Comparison of ENCODE assay signal across 10 mouse cellular contexts in genomic region chr14:22807324-22807723, GRCm38 (mm10).
DNase-seq lines count a peak whose midpoint lies in the region; ATAC-seq and TF ChIP-seq lines count a peak whose summit lies in the region.
"Had no signal": no experiment of that assay in that cellular context is flagged by ENCODE, and none has a peak within 500 bp of the region (broad histone marks: within the 10 kb centered on the region; RNA-seq: fewer than 3 reads in every experiment).

No protein-coding gene starts in this region.

- 2% methylated on average over 3 of the region's 3 CpGs for WGBS in forebrain, embryonic 12.5 days
- WGBS in forebrain, postnatal 0 days: 16% methylated on average over 3 of the region's 3 CpGs
- WGBS in lung, embryonic 16.5 days: 8% methylated on average over 3 of the region's 3 CpGs
- 9% methylated on average over 3 of the region's 3 CpGs for WGBS in lung, adult 2 months
- 24% methylated on average over 3 of the region's 3 CpGs for WGBS in stomach, postnatal 0 days

- ATAC-seq in forebrain, embryonic 12.5 days (ENCODE audit: low FRiP score): no peak
- no peak for ATAC-seq in forebrain, postnatal 0 days
- peak; percentile 48; the same call in 1 of the 2 replicates for ATAC-seq in lung, embryonic 16.5 days (ENCODE audit: low read depth)
- no peak for ATAC-seq in stomach, postnatal 0 days (ENCODE audit: low FRiP score, low TSS enrichment)

- no peak for TF ChIP-seq CTCF in forebrain, postnatal 0 days (IDR thresholded peaks at IDR 0.05; ENCODE audit: low read depth)
- TF ChIP-seq CTCF in lung, adult 2 months (IDR thresholded peaks at IDR 0.05; ENCODE audit: insufficient read depth, low read length): no peak
- TF ChIP-seq CTCF in stomach, postnatal 0 days (IDR thresholded peaks at IDR 0.05; ENCODE audit: low read depth): no peak

- H3K36me3 ChIP-seq in forebrain, embryonic 12.5 days (replicated peaks): no peaks in the 10 kb centered on the region
- no peaks in the 10 kb centered on the region for H3K36me3 ChIP-seq in forebrain, postnatal 0 days (ENCODE audit: insufficient read depth)
- no peaks in the 10 kb centered on the region for H3K36me3 ChIP-seq in lung, embryonic 16.5 days (ENCODE audit: control insufficient read depth, insufficient read depth, low read length)
- H3K36me3 ChIP-seq in stomach, postnatal 0 days (ENCODE audit: control insufficient read depth, insufficient read depth, low read length): no peaks in the 10 kb centered on the region

- peak overlapping the region; percentile 48 for H3K4me2 ChIP-seq in forebrain, embryonic 12.5 days
- no peak overlapping the region for H3K4me2 ChIP-seq in forebrain, postnatal 0 days (ENCODE audit: low read depth)
- peak overlapping the region; percentile 47 for H3K4me2 ChIP-seq in lung, embryonic 16.5 days (ENCODE audit: low read depth, low read length)
- H3K4me2 ChIP-seq in stomach, postnatal 0 days (replicated peaks; ENCODE audit: low read depth): no peak overlapping the region

- H3K4me3 ChIP-seq in forebrain, embryonic 12.5 days (replicated peaks): no peak overlapping the region
- H3K4me3 ChIP-seq in forebrain, postnatal 0 days (ENCODE audit: low read depth, low read length): no peak overlapping the region
- no peak overlapping the region for H3K4me3 ChIP-seq in lung, embryonic 16.5 days (ENCODE audit: low read length)
- H3K4me3 ChIP-seq in lung, adult 2 months (replicated peaks; ENCODE audit: extremely low read depth, low read depth, low read length): no peak overlapping the region
- H3K4me3 ChIP-seq in stomach, postnatal 0 days (ENCODE audit: low read depth, low read length): no peak overlapping the region

- H3K9ac ChIP-seq in forebrain, embryonic 12.5 days: no peak overlapping the region
- no peak overlapping the region for H3K9ac ChIP-seq in forebrain, postnatal 0 days
- no peak overlapping the region for H3K9ac ChIP-seq in lung, embryonic 16.5 days (ENCODE audit: low read length)
- 0 out of 2 replicates have a peak overlapping the region, but pooled peaks have one; percentile 27 for H3K9ac ChIP-seq in stomach, postnatal 0 days (ENCODE audit: low read length)

- no peak for TF ChIP-seq EP300 in stomach, postnatal 0 days (optimal IDR thresholded peaks at IDR 0.05)

- H3K27me3 ChIP-seq in forebrain, embryonic 12.5 days: peaks cover 47% of the 10 kb centered on the region
- peaks cover 8% of the 10 kb centered on the region; the same call in 1 of the 2 replicates for H3K27me3 ChIP-seq in forebrain, postnatal 0 days (ENCODE audit: insufficient read depth, low read length)
- H3K27me3 ChIP-seq in lung, embryonic 16.5 days (ENCODE audit: control insufficient read depth, insufficient read depth, low read depth, low read length): no peaks in the 10 kb centered on the region
- no peaks in the 10 kb centered on the region for H3K27me3 ChIP-seq in stomach, postnatal 0 days (ENCODE audit: control insufficient read depth, insufficient read depth, low read length)

- H3K4me1 ChIP-seq in forebrain, embryonic 12.5 days: peaks cover 32% of the 10 kb centered on the region
- peaks cover 4% of the 10 kb centered on the region; the same call in 1 of the 2 replicates for H3K4me1 ChIP-seq in forebrain, postnatal 0 days (ENCODE audit: insufficient read depth)
- peaks cover 49% of the 10 kb centered on the region for H3K4me1 ChIP-seq in lung, embryonic 16.5 days (replicated peaks; ENCODE audit: control insufficient read depth, insufficient read depth, low read length)
- H3K4me1 ChIP-seq in lung, adult 2 months (ENCODE audit: control insufficient read depth, insufficient read depth, low read length): peaks cover 8% of the 10 kb centered on the region
- H3K4me1 ChIP-seq in stomach, postnatal 0 days (replicated peaks; ENCODE audit: control insufficient read depth, insufficient read depth): peaks cover 4% of the 10 kb centered on the region; the same call in 1 of the 2 replicates

- no peak for TF ChIP-seq POLR2A in lung, adult 2 months (IDR thresholded peaks at IDR 0.05; ENCODE audit: borderline replicate concordance, extremely low read depth, low read depth, low read length)

- H3K27ac ChIP-seq in forebrain, embryonic 12.5 days: peak overlapping the region; percentile 47; the same call in 1 of the 2 replicates
- H3K27ac ChIP-seq in forebrain, postnatal 0 days (ENCODE audit: low read depth, low read length): no peak overlapping the region
- peak overlapping the region; percentile 76 for H3K27ac ChIP-seq in lung, embryonic 16.5 days (ENCODE audit: low read length)
- no peak overlapping the region for H3K27ac ChIP-seq in stomach, postnatal 0 days (replicated peaks)

- DNase-seq in forebrain, postnatal 0 days: no peak
- DNase-seq in lung, adult 2 months: no peak
- DNase-seq in kidney, postnatal 14 days: peak; percentile 42
- DNase-seq in stomach, postnatal 0 days (ENCODE audit: low spot score): no peak
- no peak for DNase-seq in cerebellum, postnatal 36 days
- DNase-seq in adipocyte (ENCODE audit: low spot score): no peak
- DNase-seq: cerebellum, postnatal 25 days; gastrocnemius, postnatal 36 days had no signal

- no peaks in the 10 kb centered on the region for H3K9me3 ChIP-seq in forebrain, embryonic 12.5 days
- no peaks in the 10 kb centered on the region for H3K9me3 ChIP-seq in forebrain, postnatal 0 days (ENCODE audit: low read length)
- H3K9me3 ChIP-seq in lung, embryonic 16.5 days (ENCODE audit: control insufficient read depth, low read length): no peaks in the 10 kb centered on the region
- no peaks in the 10 kb centered on the region for H3K9me3 ChIP-seq in stomach, postnatal 0 days (ENCODE audit: control insufficient read depth, low read length)

Comparison
In these comparisons a context has a peak if more than half of its experiments do, and no peak if none do; other contexts are left out.
1. H3K27ac ChIP-seq: peak in forebrain, embryonic 12.5 days (single experiment) and lung, embryonic 16.5 days (single experiment); none in forebrain, postnatal 0 days (single experiment) and stomach, postnatal 0 days (single experiment).
2. H3K4me2 ChIP-seq: peak in forebrain, embryonic 12.5 days (single experiment) and lung, embryonic 16.5 days (single experiment); none in forebrain, postnatal 0 days (single experiment) and stomach, postnatal 0 days (single experiment).